Mouse (Mus musculus) testis, postnatal 10 days (tissue): ENCODE data around the gene Fcgr4.

ENCODE experiments used
- DNase-seq: peaks from one replicate; pipeline ENCODE4 v3.0.0; 2021; ENCODE audit warnings: low spot score

Fcgr4 gene

DNA sequence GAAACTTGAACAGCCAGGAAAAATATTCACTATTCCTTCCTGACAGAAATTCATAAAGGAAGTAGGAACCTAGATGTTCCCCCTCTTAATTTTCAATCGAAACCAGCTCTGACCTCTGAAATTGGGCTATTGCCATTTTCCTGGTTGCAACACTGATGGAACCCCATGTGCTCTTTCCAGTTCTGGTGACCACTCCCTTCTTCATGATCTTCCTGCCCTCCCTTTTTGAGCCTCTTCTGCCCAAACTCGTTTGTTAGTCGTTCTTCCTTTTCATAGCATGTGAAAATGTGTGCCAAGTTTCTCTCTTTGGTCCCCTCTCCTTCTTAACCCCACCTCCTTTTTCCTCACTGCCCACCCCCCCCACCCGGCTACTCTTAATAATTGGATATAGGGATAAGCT, 7.0 kb upstream of the Fcgr4 start:
- no peak for DNase-seq

DNA sequence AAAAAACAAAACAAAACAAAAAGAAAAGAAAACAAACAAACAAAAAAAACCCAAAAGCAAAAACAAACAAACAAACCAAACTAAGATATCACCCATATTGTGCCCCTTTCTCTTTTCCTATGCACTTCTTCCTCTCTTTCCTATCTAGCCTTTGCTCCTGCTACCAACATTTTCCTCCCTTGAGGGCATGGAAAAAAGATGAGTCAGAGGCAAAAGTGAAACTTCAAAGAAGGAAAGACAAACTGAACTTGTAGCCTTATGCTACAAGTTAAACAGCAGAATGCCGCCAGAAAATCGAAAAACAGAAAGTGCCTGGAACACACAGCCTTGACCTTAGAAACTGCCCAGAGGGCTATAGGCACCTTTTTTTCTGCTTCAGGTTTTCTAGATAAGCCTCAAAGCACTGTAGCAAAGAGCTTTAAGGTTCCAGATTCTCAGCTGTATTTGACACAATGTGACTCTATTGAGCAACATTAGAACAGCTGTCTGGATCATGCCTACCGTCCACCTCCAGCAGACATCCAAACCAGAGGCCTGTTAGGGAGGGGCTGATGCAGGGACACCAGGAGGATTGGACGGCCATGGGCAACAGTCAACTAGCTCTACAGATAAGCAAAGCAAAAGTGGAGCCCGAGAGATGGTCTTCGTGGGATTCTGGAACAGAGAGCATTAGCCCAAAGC, 1.9 kb upstream of the Fcgr4 start:
- DNase-seq, result no peak

DNA sequence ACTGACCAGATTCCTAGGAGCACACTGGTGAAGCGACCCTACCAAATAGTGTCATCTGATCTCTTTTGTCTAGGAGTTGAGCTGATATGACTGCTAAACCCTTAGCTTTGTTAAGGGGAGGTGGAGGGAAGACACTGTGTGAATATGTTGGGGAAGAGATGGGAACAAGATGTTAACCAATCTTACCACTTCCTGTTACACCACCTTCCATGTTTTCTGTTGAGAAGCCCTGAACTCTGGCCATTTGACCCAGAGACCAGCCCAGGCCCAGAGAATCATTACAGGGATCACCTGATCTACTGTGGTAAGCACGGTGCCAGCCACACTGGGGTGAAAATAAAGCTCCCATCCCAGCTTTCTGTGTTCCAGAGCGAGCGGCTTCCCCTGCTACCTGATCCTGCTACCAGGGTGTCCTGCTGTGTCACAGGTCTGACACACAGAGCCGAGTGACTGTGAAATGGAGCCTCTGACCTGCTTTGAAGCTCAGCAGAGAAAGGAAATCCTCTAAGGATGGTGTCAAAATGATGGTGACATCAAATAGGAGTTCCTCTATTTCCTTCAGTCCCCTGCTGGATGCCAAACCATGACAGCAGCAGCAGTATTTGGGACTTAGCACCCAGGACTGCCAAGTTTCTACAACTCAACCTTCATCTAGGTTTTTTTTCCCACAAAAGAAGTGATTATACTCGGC, 1.1 kb upstream of the Fcgr4 start:
- DNase-seq, result no peak

DNA sequence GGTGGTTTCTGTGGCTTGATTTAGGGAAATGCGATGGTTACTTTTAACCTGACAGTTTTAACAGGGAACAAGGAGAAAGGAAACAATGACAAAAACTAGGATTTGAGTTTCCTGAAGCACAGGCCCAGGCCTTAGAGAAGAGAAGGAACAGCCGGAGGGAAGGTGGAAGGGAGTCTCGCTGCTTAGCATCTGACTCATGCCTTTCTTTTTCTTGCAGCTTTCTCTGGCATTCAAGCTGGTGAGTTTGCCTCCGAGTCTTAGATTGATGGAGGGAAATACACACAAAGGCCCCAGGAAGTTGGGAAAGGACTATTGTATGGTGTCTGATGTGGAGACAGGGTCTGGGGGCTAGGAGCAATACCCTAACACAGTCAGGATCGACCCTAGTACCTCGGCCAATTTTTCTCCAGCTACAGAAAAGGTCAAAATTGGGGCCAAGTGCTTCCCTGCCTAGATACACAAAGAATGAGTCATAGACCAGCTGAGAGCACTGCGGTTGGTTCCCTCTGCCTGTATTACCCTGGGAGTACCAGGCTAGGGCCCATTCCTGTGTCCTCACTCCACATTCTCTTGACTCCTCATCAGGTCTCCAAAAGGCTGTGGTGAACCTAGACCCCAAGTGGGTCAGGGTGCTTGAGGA, 711 bp downstream of the Fcgr4 start:
- DNase-seq, result no peak

DNA sequence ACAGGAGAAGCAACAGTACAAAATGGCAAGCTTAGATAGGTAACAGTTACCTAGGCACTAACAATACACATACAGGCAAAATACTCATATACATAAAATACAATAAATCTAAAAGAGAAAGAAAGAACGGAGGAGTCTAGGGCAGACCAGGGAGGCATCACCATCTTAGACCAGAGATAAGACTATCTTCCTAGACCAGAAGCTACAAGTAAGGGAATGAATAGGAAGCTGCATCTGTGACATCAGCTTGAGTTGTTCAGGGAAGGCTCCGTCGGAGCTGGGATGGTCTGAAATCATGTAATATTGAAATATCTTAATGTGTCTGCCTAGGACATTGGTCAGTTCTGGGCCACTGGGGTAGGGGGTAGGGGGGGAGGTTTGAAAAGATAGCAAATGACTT, 13.0 kb downstream of the Fcgr4 start:
- DNase-seq, result no peak

DNA sequence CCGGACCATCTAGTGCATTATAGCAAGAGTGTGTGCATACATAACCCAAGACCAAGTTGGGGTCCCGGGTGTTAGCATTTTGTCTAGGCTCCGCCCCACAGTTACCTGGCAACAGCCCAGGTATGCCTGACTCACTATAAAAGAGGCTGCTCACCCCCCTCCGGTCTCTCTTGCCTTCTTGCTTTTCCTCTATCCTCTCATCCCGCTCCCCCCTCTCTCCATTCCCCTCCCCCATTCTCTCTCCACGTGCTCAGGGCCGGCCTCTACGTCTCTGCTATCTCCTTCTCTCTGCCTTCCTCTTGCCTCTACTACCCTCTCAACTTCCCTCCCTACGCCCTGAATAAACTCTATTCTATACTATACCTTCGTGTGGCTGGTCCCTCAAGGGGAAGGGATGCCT, 14.0 kb downstream of the Fcgr4 start:
- DNase-seq, result peak; percentile 52

DNA sequence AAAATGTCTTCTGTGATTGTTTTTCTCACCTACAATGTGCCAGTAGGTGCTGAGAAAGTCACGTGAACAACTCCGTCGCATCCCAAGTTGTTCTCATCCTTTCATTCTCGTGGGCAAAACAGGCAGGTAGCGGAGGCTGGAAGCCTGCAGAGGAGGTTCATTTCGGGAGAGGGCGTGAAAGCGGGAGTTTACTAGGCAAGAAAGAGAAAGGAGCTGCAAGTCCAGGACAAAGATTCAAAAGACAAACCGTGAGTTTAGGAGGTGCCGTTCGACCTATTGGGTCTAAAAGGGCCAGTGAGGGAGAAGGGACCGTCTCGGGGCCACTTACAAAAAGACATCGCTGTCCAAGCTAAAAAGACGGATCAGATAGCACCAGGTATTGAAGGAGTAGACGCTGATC, 14.5 kb downstream of the Fcgr4 start:
- no peak for DNase-seq

DNA sequence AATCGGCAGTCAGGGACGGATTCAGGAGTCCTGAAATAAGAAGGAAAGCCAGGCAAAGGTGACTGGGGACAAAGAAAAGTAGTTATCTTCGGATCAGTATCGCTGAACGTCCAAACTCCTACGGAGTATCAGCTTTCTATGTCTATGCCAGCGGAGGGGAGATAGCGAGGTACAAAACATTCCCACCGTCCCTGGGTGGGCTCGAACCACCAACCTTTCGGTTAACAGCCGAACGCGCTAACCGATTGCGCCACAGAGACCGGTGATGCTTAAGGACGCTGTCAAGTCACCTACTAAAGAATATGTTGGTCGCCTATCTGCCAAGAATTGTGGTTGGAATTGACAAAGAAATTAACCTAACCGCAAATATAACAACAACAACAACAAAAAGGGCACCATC, 15.0 kb downstream of the Fcgr4 start:
- DNase-seq, result peak; percentile 83

DNA sequence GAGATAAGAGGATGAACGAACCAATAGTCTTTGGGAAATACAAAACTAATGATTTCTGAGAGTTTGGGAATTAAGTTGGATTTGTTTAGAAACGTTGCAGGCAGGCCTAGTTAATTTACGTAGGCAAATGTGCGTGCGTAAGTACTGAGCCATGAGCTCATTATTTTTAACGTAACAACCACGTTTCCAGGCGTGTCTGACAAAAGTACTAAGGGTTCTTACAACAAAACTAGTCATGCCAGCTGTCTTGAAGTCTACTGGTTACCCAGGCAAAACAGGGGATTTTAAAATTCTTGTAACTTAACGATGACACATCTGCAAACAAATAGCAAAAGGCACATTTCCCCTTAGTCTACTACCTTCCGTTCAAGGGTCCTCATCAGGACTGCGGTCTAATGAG, 15.5 kb downstream of the Fcgr4 start:
- DNase-seq, result no peak

DNA sequence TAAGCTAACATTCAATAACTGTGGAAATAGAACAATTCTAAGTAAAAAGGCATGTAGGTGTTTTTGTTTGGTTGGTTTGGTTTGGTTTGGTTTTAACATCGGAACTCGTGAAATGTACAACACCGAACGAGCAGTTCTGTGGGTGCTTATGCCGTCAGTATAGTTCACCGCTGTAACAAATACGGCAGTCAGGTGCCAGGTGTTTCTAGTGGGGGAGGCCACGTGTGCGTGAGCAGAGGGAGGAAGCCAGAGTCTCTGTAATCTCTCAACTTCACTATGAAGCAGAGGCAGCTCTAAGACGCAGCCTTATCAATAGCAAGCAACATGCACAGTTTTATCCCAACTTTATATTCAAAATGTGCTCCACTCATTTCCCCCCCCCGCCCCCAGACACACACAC, 16.9 kb downstream of the Fcgr4 start:
- DNase-seq, result no peak

DNA sequence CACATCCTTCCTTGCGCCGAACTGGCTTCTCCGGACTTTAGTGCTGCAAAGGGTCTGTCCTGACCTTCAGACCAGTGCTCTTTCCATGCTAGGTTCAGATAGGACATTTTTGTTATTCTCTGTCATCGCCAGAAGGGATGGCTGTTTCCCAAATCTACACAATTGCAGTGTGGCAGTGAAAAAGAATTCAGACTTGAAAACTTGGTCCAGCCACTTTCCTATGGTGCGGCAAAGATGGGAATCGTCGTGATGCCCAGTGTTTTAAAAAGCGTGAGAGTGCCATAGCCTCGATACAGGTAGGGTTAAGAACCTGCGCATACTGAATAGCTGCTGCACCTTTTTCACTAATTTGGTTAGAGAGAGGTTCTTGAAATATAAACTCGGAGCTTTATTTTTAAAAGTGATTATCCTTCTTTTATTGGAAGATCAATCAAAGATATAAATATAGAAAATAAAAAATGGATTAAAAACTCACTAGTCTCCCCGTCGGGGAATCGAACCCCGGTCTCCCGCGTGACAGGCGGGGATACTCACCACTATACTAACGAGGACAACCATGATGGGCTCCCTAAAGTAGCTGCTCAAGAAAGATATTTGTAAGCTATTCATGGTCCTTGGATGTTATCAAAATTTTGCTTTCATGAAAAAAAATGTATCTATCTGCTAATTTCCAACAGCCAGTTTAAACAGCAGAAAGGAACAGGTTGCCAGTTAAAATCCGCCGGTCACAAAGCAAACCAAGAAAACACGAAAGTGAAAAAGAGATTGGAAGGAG, 18.0 kb downstream of the Fcgr4 start:
- DNase-seq, result peak; percentile 77

DNA sequence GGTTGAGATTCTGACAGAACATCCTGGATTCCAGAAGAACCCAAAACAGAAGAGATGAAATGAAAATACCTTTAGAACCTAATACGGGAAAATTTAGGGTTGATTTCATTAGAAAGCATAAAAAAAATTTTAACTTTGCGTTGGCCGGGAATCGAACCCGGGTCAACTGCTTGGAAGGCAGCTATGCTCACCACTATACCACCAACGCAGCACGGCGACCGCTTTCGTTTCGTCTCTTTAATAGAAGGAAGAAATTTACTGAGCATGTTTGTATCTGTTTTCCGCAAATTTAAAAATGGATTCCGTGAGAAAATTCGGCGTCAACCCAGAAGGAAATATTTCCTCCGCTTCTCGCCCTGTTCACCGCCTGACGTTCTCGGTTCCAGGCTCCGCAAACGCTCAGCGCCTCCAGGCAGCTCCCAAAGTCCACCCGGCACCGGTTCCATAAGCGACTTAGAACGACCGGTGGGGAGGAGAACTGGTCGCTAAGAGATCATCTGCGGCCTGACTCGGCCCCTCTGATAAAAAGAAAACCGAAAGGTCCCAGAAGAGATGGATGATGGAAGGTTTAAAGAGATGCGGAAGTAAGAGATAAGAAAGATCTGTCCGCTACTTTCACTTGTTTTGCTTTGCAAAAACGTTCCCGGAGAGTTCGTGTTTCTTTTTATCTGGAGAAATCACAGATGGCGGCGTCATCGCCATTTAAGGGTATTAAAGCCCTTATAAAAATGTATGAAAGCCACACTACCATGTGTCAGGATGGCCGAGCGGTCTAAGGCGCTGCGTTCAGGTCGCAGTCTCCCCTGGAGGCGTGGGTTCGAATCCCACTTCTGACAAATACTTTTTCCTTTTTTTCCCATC, 19.4 kb downstream of the Fcgr4 start:
- peak; percentile 87 for DNase-seq

DNA sequence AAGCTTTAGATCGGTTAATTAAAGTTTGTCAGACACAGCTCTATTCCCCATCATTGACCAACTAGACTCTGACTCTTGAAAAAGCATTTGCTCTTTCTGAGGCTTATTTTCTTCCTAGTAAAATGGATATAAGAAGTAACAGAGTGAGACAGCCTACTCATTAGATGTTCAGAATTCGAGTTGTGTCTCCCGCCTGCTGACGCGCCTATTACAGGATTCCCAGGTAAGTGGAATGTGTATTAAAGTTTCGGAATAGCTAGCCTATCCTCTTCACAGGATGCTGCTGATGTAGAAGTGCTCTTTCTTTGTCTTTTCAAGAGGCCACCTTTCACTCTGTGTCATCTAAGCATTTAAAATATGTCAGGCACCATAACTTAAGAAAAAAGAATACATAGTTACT, 20.4 kb downstream of the Fcgr4 start:
- no peak for DNase-seq

DNA sequence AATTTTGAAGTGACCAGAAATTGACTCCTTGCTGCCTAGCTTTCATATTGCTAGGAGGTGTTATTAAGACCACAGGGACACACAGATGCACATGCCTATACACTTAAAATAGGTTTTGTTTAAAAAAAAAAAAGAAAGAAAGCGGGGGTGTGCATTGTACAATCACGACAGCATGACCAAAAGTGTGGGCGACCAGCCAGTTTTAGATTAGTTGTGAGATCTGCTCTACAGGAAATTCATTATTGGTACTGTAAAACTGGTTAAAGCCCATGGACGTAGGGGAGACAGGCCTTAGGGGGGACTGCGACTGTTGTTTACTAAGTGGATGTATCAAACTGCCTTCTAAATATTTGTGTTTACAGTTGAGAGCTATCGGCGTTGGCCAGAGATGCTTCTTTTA, 21.2 kb downstream of the Fcgr4 start:
- DNase-seq, result no peak

DNA sequence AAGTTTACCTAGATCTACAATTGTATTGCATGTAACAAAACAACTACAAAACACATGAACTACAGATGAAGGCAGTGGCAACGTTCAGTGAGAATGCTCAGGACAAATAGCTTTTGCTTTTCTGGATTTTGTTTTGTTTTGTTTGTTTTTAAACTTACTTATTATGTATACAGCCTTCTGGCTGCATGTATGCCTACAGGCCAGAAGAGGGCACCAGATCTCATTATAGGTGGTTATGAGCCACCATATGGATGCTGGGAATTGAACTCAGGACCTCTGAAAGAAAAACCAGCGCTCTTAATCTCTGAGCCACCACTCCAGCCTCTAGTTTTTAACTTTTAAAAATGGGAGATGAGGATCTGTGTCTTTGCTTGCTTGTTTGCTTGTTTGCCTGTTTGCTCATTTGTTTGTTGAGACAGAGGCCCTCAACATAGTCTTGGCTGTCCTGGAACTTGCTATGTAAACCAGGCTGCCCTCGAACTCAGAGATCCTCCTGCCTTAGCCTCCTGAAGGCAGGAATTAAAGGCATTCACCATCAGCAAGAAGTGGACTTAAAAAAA, 25.0 kb downstream of the Fcgr4 start:
- no peak for DNase-seq

DNA sequence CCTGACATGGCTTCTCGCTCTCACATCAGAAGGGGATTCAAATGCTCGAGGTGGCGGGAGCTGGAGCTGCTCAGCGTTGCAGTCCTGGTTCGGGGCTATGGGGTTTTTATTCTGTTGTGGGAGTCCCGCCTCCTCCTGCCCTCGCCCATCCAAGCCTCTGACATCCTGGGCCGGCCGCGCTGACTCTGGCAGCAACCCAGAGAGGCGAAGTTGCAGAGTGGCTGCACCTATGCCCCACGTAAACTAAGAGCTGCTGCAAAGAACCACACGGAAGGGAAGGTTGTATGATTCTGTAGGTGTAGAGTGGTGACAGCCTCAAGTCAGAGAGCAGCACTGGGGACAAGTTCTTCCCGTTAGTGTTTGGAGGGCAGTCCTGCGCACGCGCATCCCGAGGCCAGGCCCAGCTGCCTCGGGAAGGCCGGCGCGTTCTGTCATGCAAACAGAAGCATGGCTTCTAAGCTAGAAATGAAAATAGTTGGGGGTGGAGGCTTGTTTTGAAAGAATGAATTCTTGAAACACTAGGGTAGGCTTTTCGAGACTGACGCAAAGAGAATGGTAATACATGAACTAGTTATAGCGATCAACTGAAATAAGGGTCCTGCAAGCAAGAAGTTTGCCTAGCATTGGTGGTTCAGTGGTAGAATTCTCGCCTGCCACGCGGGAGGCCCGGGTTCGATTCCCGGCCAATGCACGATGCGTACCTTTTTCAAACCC, 25.8 kb downstream of the Fcgr4 start:
- peak; percentile 90 for DNase-seq

DNA sequence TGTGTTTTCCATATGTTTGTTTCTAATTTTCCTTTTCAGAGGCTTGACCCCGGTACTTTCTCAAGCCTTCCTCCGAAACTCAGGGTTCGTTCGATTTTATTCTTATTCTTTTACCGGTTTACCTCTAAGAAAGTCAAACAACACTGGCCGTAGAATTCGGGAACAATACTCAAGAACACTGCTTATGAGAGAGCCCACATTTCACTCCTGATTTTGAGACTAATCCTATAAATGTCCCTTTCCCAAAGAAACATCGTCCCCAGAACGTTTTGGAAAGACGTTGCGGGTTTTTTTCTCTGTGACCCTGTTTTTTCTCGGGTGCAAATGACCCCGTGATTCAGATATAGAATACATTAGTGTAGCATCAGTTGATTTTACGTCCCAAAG, 26.4 kb downstream of the Fcgr4 start:
- no peak for DNase-seq

DNA sequence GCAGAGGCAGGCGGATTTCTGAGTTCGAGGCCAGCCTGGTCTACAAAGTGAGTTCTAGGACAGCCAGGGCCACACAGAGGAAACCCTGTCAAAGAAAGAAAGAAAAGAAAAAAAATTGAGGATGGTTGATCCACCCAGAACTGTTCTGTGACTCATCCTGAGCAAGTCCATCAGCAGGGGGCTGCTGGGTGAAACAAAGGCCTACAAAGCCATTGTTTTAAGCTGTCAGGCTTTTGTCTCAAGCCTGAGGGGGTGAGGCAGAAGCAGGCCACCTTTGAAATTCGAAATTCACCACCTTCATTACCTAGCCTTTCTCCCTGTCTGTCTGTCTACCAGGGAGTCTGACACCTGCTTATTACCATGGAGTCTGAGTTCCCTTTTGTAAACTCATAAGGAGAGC, 27.8 kb downstream of the Fcgr4 start:
- no peak for DNase-seq

DNA sequence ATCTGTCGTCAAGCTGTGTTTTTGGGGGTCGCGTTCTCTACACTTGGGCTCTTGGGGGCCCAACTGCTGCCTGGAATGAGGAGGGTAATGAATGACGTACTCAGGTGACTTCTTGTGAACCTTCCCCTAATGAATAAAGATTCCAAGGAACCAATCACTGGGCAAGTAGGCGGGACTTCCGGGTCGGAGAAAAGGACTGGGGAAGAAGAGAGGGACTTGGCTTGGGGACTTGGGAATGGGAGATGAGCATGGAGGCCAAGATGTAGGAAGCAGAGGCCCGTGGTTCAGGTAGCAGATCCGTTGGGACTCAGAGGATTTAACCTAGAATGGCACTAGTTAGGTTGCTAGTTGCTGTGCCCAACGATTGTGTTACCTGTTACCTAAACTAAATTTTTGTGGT, 30.5 kb downstream of the Fcgr4 start:
- DNase-seq, result no peak

DNA sequence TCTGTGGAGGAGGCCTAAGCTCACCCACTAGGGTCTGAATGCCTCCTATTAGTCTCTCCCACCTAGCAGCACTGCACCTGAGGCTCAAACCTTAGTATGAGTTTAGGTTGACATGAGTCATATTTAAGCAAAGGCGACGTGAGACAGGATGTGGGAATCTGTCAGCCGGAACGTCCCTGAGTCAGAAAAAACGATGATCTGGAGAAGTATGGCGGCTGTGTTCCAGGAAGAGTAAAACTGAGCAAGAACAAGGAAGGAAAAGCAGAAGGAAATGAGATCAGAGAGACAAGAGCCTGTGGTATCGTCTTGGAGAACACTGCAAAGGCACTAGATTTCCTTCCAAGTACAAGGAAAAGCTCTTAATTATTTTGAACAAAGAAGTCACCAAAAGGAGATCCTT, 32.1 kb downstream of the Fcgr4 start:
- DNase-seq, result no peak

DNA sequence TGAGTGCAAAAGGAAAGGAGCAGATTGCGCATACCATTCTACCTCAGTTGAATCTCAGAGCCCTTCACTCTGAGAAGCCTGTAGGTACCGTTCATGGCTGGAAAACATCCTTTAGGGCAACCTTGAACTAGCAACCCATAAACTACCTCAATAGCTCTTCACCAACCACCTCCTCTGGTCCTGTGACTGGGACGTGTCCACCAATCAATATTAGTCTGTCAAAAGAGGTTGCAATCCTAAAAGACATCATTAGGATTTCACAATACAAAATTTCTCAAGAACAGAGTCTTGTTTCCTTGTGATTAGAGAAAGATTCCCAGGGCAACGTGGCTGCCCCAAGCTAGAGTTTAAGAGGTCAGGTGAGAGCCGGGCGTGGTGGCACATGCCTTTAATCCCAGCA, 34.6 kb downstream of the Fcgr4 start:
- DNase-seq, result no peak
